Mouse (Mus musculus) heart, adult 2 months (tissue): ENCODE results near the gene Nemp1.

ENCODE experiments used
- CTCF ChIP-seq: fragments of 200-600 bp; IDR thresholded peaks from 2 replicates; pipeline ENCODE4 v1.8.1; 2022; ENCODE audit warnings: antibody characterized with exemption, mild to moderate bottlenecking, moderate library complexity
- POLR2A ChIP-seq: fragments of 200-500 bp; IDR thresholded peaks from 2 replicates; pipeline ENCODE4 v1.6.1; 2011; ENCODE audit warnings: mild to moderate bottlenecking, low read depth, low read length, control low read depth; ENCODE audit not compliant: insufficient read depth

DNA sequence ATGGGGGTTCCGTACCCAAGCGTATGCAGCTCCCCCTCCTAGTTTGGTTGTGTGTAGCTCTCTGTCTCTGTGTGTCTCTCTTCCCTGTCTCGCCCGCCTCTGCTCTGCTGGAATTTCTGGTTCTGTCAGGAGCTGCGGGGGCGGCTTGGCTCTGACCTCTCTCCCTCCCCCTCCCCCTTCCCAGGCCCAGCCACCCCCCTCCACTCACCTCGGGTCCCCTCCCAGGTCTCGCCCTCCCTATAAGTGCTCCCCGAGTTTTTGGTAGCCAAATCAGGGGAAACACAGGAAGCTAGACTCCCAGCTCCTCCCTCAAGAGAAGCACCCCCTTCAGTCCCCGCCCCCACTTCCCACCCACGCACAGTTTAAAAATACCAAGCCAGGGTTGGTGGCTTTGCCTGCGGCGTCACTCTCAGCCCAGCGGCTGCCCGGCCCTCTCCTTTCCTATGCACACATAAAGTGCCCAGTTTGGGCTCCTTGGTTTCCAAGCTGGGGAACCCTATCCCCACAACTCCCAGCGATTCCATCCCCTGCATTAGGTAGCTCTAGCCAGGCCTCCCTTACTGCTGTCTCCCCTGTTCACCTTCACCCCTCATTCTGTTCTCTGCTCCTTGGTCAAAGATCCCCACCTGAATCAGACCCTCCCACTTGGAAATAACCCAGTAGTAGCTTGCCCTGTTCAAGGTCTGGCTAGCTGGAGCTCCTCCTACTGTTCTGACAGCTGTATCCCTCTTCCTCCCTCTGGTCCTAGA is 4.6 kb upstream of the Nemp1 start:
- TF ChIP-seq CTCF (no peak), POLR2A (no peak; the same call in 1 of the 2 replicates)
